Mouse (Mus musculus): Measurements from ENCODE around the gene Olfr796. TPM values are rescaled to one million over a fixed set of nuclear protein-coding genes. Genes with fewer than 3 reads are reported as not detected.

The Olfr796 gene
- not detected in 2 replicates for polyA plus RNA-seq (2015; fragmentation: Nextera tagmentation; extraction: Ambion mirVana)

DNA sequence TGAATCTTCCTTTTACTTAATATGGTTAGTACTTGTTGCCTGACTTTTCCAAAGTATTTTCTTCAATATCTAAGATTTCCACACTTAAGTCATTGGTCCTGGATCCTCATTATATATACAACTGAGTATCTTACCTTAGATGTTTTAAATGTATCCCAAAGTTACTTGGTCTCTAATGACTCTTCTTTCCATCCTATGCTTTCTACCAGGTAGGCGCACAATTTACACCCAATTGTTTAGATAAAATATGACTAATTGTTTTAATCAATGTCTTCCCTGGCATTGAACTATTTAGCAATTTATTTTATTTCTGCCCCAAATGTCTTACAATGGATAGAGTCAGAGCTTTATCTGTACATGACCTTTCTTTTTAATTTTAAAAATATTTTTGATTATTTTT, at the start of gene Olfr796:
Gene Olfr796 (minus strand): TSS at position 101 of the 400 bp plus-strand sequence.
- Histone ChIP-seq H3K27ac (ENCODE audit: low read length) (no peak within 1 kb of the TSS), H3K9me3 (replicated peaks; ENCODE audit: control insufficient read depth, low read length) (no peaks in the 10 kb centered on the region), H3K4me3 (ENCODE audit: low read length) (no peak within 1 kb of the TSS), H3K36me3 (ENCODE audit: control insufficient read depth, insufficient read depth) (no peaks in the 10 kb centered on the region), H3K27me3 (ENCODE audit: control insufficient read depth, insufficient read depth, low read length) (no peaks in the 10 kb centered on the region), H3K4me2 (ENCODE audit: low read depth, low read length) (no peak within 1 kb of the TSS), H3K9ac (ENCODE audit: low read length) (no peak within 1 kb of the TSS), H3K4me1 (ENCODE audit: control insufficient read depth, insufficient read depth, low read length) (no peaks in the 10 kb centered on the region)
- 96% methylated on average over 1 of the region's 1 CpGs for WGBS
- no peak for ATAC-seq (replicated peaks; ENCODE audit: extremely low read depth, insufficient read depth, low FRiP score)

DNA sequence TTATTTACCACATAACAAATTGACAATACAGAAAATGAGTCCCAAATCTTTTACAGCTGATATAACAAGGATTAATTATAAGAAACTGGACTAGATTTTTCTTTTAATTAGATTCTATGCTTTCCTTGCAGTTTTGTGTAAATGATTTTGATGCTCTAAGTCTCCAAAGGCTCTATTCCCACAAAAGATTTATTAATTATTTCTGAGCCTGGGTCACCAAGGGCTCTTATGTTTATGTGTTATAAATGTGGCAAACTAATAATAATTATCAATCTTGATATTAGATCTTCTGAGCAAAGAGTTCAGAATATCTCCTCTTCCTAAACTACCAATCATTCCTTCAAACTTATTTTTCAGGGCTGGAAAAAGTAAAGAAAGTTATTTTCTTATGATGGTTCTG, 45.0 kb upstream of the Olfr796 start, which contains the start of gene Olfr800:
Gene Olfr800 (plus strand): TSS at position 301 of the 400 bp plus-strand sequence.
- H3K4me2 ChIP-seq (ENCODE audit: low read depth, low read length): no peak within 1 kb of the TSS
- no peak within 1 kb of the TSS for H3K27ac ChIP-seq (ENCODE audit: low read length)
- no peaks in the 10 kb centered on the region for H3K9me3 ChIP-seq (replicated peaks; ENCODE audit: control insufficient read depth, low read length)
- no peak within 1 kb of the TSS for H3K9ac ChIP-seq (ENCODE audit: low read length)
- no peak for ATAC-seq (replicated peaks; ENCODE audit: extremely low read depth, insufficient read depth, low FRiP score)
- H3K4me3 ChIP-seq (ENCODE audit: low read length): no peak within 1 kb of the TSS
- no peaks in the 10 kb centered on the region for H3K36me3 ChIP-seq (ENCODE audit: control insufficient read depth, insufficient read depth)
- no peaks in the 10 kb centered on the region for H3K4me1 ChIP-seq (ENCODE audit: control insufficient read depth, insufficient read depth, low read length)
- no peaks in the 10 kb centered on the region for H3K27me3 ChIP-seq (ENCODE audit: control insufficient read depth, insufficient read depth, low read length)

DNA sequence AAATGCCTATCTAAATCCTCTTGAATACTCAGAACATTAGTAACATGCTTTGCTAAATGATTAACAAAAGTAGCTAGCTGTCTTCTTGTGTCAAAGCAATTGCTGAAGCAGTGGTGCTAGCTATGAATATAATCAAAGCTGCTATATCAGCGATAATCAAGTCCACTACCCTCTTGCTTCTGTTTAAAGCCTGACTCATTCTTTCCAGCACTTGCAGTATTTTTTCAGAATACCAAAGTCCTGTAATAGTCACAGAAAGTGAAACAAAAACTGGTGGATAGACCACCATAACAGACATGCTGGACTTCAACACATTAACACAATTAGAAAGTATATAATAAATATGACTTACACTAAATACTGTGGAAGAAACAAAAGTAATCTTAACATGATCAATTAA, 39.4 kb upstream of the Olfr796 start:
- ATAC-seq (replicated peaks; ENCODE audit: extremely low read depth, insufficient read depth, low FRiP score): no peak
- no peaks in the 10 kb centered on the region for H3K36me3 ChIP-seq (ENCODE audit: control insufficient read depth, insufficient read depth)
- H3K27ac ChIP-seq (ENCODE audit: low read length): no peak overlapping the region
- H3K9me3 ChIP-seq (replicated peaks; ENCODE audit: control insufficient read depth, low read length): no peaks in the 10 kb centered on the region
- H3K9ac ChIP-seq (ENCODE audit: low read length): no peak overlapping the region
- 64% methylated on average over 1 of the region's 1 CpGs for WGBS
- no peak overlapping the region for H3K4me3 ChIP-seq (ENCODE audit: low read length)
- no peaks in the 10 kb centered on the region for H3K4me1 ChIP-seq (ENCODE audit: control insufficient read depth, insufficient read depth, low read length)
- H3K27me3 ChIP-seq (ENCODE audit: control insufficient read depth, insufficient read depth, low read length): no peaks in the 10 kb centered on the region
- no peak overlapping the region for H3K4me2 ChIP-seq (ENCODE audit: low read depth, low read length)

DNA sequence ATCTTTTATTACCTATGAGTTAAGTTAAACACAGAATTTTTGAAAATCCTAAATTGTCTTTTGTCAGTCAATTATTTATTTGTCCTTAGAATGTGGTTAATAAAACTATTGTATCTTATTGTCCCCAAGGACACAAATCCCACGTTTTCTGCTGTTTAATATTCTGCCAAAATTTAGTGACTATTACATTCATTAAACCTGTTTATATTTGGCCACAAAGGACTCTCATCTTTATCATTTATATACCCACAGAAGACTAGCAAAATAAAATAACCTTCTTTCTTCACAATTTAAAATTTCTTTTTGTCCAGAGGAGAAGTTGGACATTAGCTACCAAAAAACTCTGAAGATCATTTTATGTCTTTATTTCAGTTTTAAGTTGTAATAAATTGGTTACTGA, 24.8 kb upstream of the Olfr796 start, which contains the start of gene Olfr799:
Gene Olfr799 (plus strand): TSS at position 301 of the 400 bp plus-strand sequence.
- Histone ChIP-seq H3K27ac (ENCODE audit: low read length) (no peak within 1 kb of the TSS), H3K9me3 (replicated peaks; ENCODE audit: control insufficient read depth, low read length) (no peaks in the 10 kb centered on the region), H3K4me1 (ENCODE audit: control insufficient read depth, insufficient read depth, low read length) (no peaks in the 10 kb centered on the region), H3K9ac (ENCODE audit: low read length) (no peak within 1 kb of the TSS), H3K36me3 (ENCODE audit: control insufficient read depth, insufficient read depth) (no peaks in the 10 kb centered on the region), H3K4me2 (ENCODE audit: low read depth, low read length) (no peak within 1 kb of the TSS), H3K4me3 (ENCODE audit: low read length) (no peak within 1 kb of the TSS), H3K27me3 (ENCODE audit: control insufficient read depth, insufficient read depth, low read length) (no peaks in the 10 kb centered on the region)
- ATAC-seq (replicated peaks; ENCODE audit: extremely low read depth, insufficient read depth, low FRiP score): no peak
- WGBS: 16% methylated on average over 1 of the region's 1 CpGs

DNA sequence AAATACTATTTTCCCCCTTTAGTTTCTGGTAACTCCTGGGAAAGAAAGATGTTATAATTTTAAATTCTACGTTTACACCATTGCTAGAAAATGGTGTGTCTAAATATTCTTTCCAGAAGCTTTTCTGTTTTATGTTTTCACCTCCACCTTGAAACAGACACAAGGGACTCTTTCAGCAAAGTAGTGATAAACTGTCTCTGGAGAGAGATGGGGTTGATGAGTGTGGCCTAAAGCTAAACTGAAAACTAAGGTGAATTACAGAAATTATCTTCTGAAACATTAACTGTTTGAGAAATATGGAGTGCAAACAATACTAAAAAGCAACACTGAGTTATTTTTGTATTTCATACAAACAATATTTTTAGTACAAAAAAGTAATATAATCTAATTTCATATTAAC, 15.5 kb upstream of the Olfr796 start, which contains the start of gene Olfr798:
Gene Olfr798 (minus strand): TSS at position 101 of the 400 bp plus-strand sequence.
- Histone ChIP-seq H3K4me1 (ENCODE audit: control insufficient read depth, insufficient read depth, low read length) (no peaks in the 10 kb centered on the region), H3K4me3 (ENCODE audit: low read length) (no peak within 1 kb of the TSS), H3K27me3 (ENCODE audit: control insufficient read depth, insufficient read depth, low read length) (no peaks in the 10 kb centered on the region), H3K9ac (ENCODE audit: low read length) (no peak within 1 kb of the TSS), H3K27ac (ENCODE audit: low read length) (no peak within 1 kb of the TSS), H3K9me3 (replicated peaks; ENCODE audit: control insufficient read depth, low read length) (no peaks in the 10 kb centered on the region), H3K36me3 (ENCODE audit: control insufficient read depth, insufficient read depth) (no peaks in the 10 kb centered on the region), H3K4me2 (ENCODE audit: low read depth, low read length) (no peak within 1 kb of the TSS)
- 61% methylated on average over 1 of the region's 1 CpGs for WGBS
- ATAC-seq (replicated peaks; ENCODE audit: extremely low read depth, insufficient read depth, low FRiP score): no peak

DNA sequence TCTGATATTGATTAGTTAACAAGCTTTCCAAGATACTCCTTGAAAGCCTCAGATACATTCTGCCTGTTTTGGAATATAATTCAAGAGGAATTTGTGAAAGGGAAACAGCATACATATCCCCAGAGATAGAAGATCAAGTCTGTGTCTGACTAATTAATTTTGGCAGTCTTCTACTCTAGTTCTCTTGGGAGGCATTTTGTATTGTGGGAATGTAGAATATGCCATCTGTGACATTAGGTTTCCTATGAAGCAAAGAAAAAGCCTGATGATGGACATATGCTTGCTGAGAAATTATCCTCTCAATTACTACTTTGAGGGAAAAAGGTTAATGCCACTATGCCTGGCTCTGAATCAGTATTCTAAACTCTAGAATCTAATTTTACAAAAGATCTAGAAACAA, 10.9 kb upstream of the Olfr796 start:
- ATAC-seq (replicated peaks; ENCODE audit: extremely low read depth, insufficient read depth, low FRiP score): no peak
- H3K27me3 ChIP-seq (ENCODE audit: control insufficient read depth, insufficient read depth, low read length): no peaks in the 10 kb centered on the region
- no peaks in the 10 kb centered on the region for H3K36me3 ChIP-seq (ENCODE audit: control insufficient read depth, insufficient read depth)
- no peak overlapping the region for H3K27ac ChIP-seq (ENCODE audit: low read length)
- H3K4me2 ChIP-seq (ENCODE audit: low read depth, low read length): no peak overlapping the region
- H3K9ac ChIP-seq (ENCODE audit: low read length): no peak overlapping the region
- H3K9me3 ChIP-seq (replicated peaks; ENCODE audit: control insufficient read depth, low read length): no peaks in the 10 kb centered on the region
- no peaks in the 10 kb centered on the region for H3K4me1 ChIP-seq (ENCODE audit: control insufficient read depth, insufficient read depth, low read length)
- H3K4me3 ChIP-seq (ENCODE audit: low read length): no peak overlapping the region

DNA sequence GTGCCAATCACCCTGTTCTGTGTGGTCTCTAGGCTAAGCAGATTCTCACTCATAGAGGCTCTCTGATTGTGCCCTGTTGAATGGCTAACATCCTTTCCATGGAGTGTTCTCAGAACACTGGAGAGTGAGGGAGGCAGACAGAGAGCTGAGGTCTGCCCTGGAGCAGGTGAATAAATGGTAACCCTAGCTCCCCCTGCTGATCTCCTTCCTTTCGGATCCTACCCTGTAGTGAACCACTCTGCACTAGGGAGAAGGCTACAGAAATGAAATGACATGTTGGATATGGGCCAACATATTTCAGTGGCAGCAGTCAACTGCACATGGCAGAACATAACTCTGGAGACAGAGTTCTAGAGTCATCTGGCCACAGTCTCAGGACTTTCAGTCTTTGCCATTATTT, 9.4 kb upstream of the Olfr796 start:
- ATAC-seq (replicated peaks; ENCODE audit: extremely low read depth, insufficient read depth, low FRiP score): peak; percentile 55; the same call in 1 of the 2 replicates
- Histone ChIP-seq H3K4me1 (ENCODE audit: control insufficient read depth, insufficient read depth, low read length) (no peaks in the 10 kb centered on the region), H3K9me3 (replicated peaks; ENCODE audit: control insufficient read depth, low read length) (no peaks in the 10 kb centered on the region), H3K4me2 (ENCODE audit: low read depth, low read length) (no peak overlapping the region), H3K27ac (ENCODE audit: low read length) (no peak overlapping the region), H3K4me3 (ENCODE audit: low read length) (no peak overlapping the region), H3K9ac (ENCODE audit: low read length) (no peak overlapping the region), H3K27me3 (ENCODE audit: control insufficient read depth, insufficient read depth, low read length) (no peaks in the 10 kb centered on the region), H3K36me3 (ENCODE audit: control insufficient read depth, insufficient read depth) (no peaks in the 10 kb centered on the region)
- 19% methylated on average over 1 of the region's 1 CpGs for WGBS

DNA sequence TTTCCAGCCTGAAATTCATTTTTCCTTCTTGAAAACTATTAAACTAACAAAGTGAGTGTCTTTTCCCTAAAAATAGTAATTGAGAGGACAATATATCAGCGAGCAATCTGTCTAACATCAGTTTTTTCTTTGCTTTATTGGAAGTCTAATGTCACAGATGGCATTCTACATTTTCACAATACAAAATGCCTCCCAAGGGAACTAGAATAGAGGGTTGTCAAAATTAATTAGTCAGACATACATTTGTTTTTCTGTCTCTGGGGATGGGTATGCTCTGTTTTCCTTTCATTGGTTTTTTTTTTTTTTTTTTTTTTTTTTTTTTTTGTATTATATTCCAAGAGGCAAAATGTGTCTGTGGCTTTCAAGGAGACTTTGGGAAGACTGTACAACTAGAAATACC, 35.3 kb downstream of the Olfr796 start:
- no peak overlapping the region for H3K27ac ChIP-seq (ENCODE audit: low read length)
- ATAC-seq (replicated peaks; ENCODE audit: extremely low read depth, insufficient read depth, low FRiP score): no peak
- no peak overlapping the region for H3K9ac ChIP-seq (ENCODE audit: low read length)
- WGBS: 65% methylated on average over 1 of the region's 1 CpGs
- no peaks in the 10 kb centered on the region for H3K36me3 ChIP-seq (ENCODE audit: control insufficient read depth, insufficient read depth)
- H3K9me3 ChIP-seq (replicated peaks; ENCODE audit: control insufficient read depth, low read length): no peaks in the 10 kb centered on the region
- H3K4me3 ChIP-seq (ENCODE audit: low read length): no peak overlapping the region
- no peaks in the 10 kb centered on the region for H3K4me1 ChIP-seq (ENCODE audit: control insufficient read depth, insufficient read depth, low read length)
- H3K4me2 ChIP-seq (ENCODE audit: low read depth, low read length): no peak overlapping the region
- no peaks in the 10 kb centered on the region for H3K27me3 ChIP-seq (ENCODE audit: control insufficient read depth, insufficient read depth, low read length)

DNA sequence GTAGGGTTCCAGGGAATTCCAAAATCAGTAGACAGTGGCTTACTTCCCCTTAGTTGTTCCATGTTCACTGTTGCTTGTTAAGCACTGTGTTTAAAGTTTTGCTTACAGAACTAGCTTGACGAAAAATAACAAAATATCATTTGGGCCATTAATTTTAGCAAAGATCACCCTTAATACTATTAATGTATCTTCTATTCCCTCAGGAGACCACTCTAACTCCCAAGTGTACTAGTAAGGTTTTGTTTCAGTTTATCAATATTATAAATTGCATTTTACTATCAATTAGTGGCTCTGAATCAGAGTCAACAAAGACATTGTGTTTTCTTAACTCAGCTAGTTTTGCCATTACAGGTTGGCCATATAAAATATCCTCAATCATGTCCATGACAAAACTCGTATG, 45.0 kb downstream of the Olfr796 start, which contains the start of gene Olfr794:
Gene Olfr794 (plus strand): TSS at position 301 of the 400 bp plus-strand sequence.
- Histone ChIP-seq H3K9ac (ENCODE audit: low read length) (no peak within 1 kb of the TSS), H3K9me3 (replicated peaks; ENCODE audit: control insufficient read depth, low read length) (no peaks in the 10 kb centered on the region), H3K4me2 (ENCODE audit: low read depth, low read length) (no peak within 1 kb of the TSS), H3K36me3 (ENCODE audit: control insufficient read depth, insufficient read depth) (no peaks in the 10 kb centered on the region), H3K4me1 (ENCODE audit: control insufficient read depth, insufficient read depth, low read length) (no peaks in the 10 kb centered on the region), H3K27me3 (ENCODE audit: control insufficient read depth, insufficient read depth, low read length) (no peaks in the 10 kb centered on the region), H3K4me3 (ENCODE audit: low read length) (no peak within 1 kb of the TSS), H3K27ac (ENCODE audit: low read length) (no peak within 1 kb of the TSS)
- 65% methylated on average over 2 of the region's 2 CpGs for WGBS
- ATAC-seq (replicated peaks; ENCODE audit: extremely low read depth, insufficient read depth, low FRiP score): no peak
